Mouse (Mus musculus) frontal cortex, postnatal 25 days (tissue): ENCODE measurements around the gene Tspan11.

Experiments
- DNase-seq, 2 experiments: peaks; one replicate each; pipeline ENCODE4 v3.0.0; 2022; ENCODE audit warnings: low spot score in 2 of 2

Gene Tspan11

GRCm38 (mm10) chr6:127989624-127990212, 102.3 kb downstream of the Tspan11 start:
- DNase-seq, result peak; percentile 50 to 64

- no peak for DNase-seq
Observed at GRCm38 (mm10) chr6:127991509-127992176, 104.3 kb downstream of the Tspan11 start.

GRCm38 (mm10) chr6:127992993-127993392, 105.6 kb downstream of the Tspan11 start:
- no peak for DNase-seq

GRCm38 (mm10) chr6:127996928-127997327, 109.5 kb downstream of the Tspan11 start:
- no peak for DNase-seq

- DNase-seq, result no peak
Observed at GRCm38 (mm10) chr6:127999118-127999517, 111.7 kb downstream of the Tspan11 start.

- DNase-seq, result no peak
Observed at GRCm38 (mm10) chr6:128000777-128001176, 113.4 kb downstream of the Tspan11 start.

- no peak for DNase-seq
Observed at GRCm38 (mm10) chr6:128001587-128001986, 114.2 kb downstream of the Tspan11 start.

GRCm38 (mm10) chr6:128002104-128002503, 114.7 kb downstream of the Tspan11 start:
- no peak for DNase-seq

GRCm38 (mm10) chr6:128002667-128003066, 115.3 kb downstream of the Tspan11 start:
- no peak for DNase-seq

GRCm38 (mm10) chr6:128003542-128003941, 116.2 kb downstream of the Tspan11 start:
- no peak for DNase-seq
